Mouse (Mus musculus) cerebellum, adult 2 months (tissue): Measurements from ENCODE around the gene Arhgap1.

Experiments
- CTCF ChIP-seq: fragments of 200-500 bp; IDR thresholded peaks from 2 replicates; pipeline ENCODE4 v1.5.1; 2011; ENCODE audit warnings: low read depth, mild to moderate bottlenecking, control low read depth, low read length, moderate library complexity, borderline replicate concordance; ENCODE audit not compliant: insufficient read depth
- POLR2A ChIP-seq: fragments of 200-500 bp; IDR thresholded peaks from 2 replicates; pipeline ENCODE4 v1.6.1; 2011; ENCODE audit warnings: low read length, control low read depth, borderline replicate concordance; ENCODE audit not compliant: insufficient read depth

GRCm38 (mm10) chr2:91711256-91711925 is 61.7 kb downstream of the Arhgap1 start:
- no peak for TF ChIP-seq CTCF
- TF ChIP-seq POLR2A = no peak
